Mouse (Mus musculus) midbrain, embryonic 16.5 days (tissue): Measurements from ENCODE around the gene Ffar4. TPM values are rescaled to one million over a fixed set of nuclear protein-coding genes. Genes with fewer than 3 reads are reported as not detected.

Source experiments
- ATAC-seq: fragments of 200-750 bp; cut with Nextera tagmentation; 2 replicates; pipeline ENCODE4 v1.8.0; 2017; ENCODE audit warnings: moderate TSS enrichment
- H3K27ac ChIP-seq: fragments of 300-500 bp; sonication (generic); 2 replicates; pipeline ENCODE4 v1.5.1; 2014; ENCODE audit warnings: mild to moderate bottlenecking, low read length, mixed read lengths
- H3K27me3 ChIP-seq: fragments of 300-500 bp; sonication (generic); 2 replicates; pipeline ENCODE4 v1.6.1; 2014; ENCODE audit warnings: low read depth, low read length, mixed read lengths; ENCODE audit not compliant: control insufficient read depth, insufficient read depth
- H3K36me3 ChIP-seq: fragments of 300-500 bp; sonication (generic); 2 replicates; pipeline ENCODE4 v1.6.1; 2014; ENCODE audit warnings: mild to moderate bottlenecking, low read length, moderate library complexity, mixed read lengths; ENCODE audit not compliant: control insufficient read depth, insufficient read depth
- H3K4me1 ChIP-seq: fragments of 300-500 bp; sonication (generic); 2 replicates; pipeline ENCODE4 v1.6.1; 2014; ENCODE audit warnings: mild to moderate bottlenecking, low read length, mixed read lengths; ENCODE audit not compliant: control insufficient read depth, insufficient read depth
- H3K4me2 ChIP-seq: fragments of 300-500 bp; sonication (generic); 2 replicates; pipeline ENCODE4 v1.6.1; 2014; ENCODE audit warnings: mild to moderate bottlenecking, low read length, mixed read lengths
- H3K4me3 ChIP-seq: fragments of 300-500 bp; sonication (generic); 2 replicates; pipeline ENCODE4 v1.5.1; 2014; ENCODE audit warnings: low read depth, mild to moderate bottlenecking, low read length, moderate library complexity, mixed read lengths
- H3K9ac ChIP-seq: fragments of 300-500 bp; sonication (generic); 2 replicates; pipeline ENCODE4 v1.6.1; 2014; ENCODE audit warnings: low read depth, low read length, mixed read lengths
- H3K9me3 ChIP-seq: fragments of 300-500 bp; sonication (generic); replicated peaks from 2 replicates; pipeline ENCODE4 v1.6.1; 2014; ENCODE audit warnings: mild to moderate bottlenecking, low read length, mixed read lengths; ENCODE audit not compliant: control insufficient read depth, poor library complexity, severe bottlenecking
- WGBS: fragments of 180-500 bp; shearing (Covaris S2); extraction: QIAGEN DNeasy Blood & Tissue Kit; methylation state at CpG from one replicate; pipeline ENCODE4 v1.1.7; 2014; 5-methylcytosine and 5-hydroxymethylcytosine counted together
- polyA plus RNA-seq: library from polyadenylated mRNA; unstranded; fragments of >200 nt; fragmentation: Nextera tagmentation; extraction: Ambion mirVana; gene quantifications from 2 replicates; pipeline ENCODE4 v1.2.1, GENCODE M21; 2015

Ffar4 gene
- polyA plus RNA-seq, 1 experiment from 2014 or later: 0.34 TPM

DNA sequence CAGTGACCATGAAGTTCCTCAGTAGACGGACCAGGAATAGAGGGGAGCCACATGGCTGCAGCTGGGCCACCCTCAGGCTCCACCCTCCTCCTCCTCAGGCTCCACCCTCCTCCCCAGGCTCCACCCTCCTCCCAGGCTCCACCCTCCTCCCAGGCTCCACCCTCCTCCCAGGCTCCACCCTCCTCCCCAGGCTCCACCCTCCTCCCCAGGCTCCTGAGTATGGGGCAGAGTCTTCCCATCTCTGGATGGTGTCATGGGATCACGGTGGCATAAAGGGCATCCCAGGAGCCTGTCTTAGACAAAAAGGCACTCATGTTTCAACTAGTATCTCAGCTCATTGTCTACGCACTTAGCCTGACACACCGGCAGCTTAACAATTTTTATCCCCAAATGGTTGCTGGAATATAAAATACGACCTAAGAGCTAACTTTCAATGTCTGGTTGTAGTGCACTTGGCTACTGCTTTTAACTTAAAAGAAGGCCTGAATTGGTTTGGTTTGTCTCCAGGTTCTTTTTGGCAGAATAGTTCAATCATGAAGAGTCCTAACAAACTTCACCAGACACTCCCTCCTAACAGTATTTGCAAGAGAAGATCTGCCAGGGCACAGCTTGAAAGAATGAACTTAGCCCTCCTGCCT, 23.4 kb downstream of the Ffar4 start:
- H3K4me1 ChIP-seq: no peaks in the 10 kb centered on the region

GRCm38 (mm10) chr19:38123921-38124320, 27.1 kb downstream of the Ffar4 start:
- H3K36me3 ChIP-seq: no peaks in the 10 kb centered on the region
- 33% methylated on average over 9 of the region's 9 CpGs for WGBS
- no peak for ATAC-seq
- H3K9ac ChIP-seq: no peak overlapping the region
- peak overlapping the region; percentile 65 for H3K4me3 ChIP-seq
- no peaks in the 10 kb centered on the region for H3K4me1 ChIP-seq
- no peak overlapping the region for H3K27ac ChIP-seq
- no peaks in the 10 kb centered on the region for H3K9me3 ChIP-seq
- H3K27me3 ChIP-seq: peaks cover 10% of the 10 kb centered on the region
- peak overlapping the region; percentile 82 for H3K4me2 ChIP-seq

More for the DNA sequence above, 23.4 kb downstream of the Ffar4 start:
- H3K9ac ChIP-seq: no peak overlapping the region
- H3K9me3 ChIP-seq: no peaks in the 10 kb centered on the region
- WGBS: 89% methylated on average over 5 of the region's 5 CpGs
- H3K4me3 ChIP-seq: no peak overlapping the region
- H3K4me2 ChIP-seq: no peak overlapping the region
- no peaks in the 10 kb centered on the region for H3K36me3 ChIP-seq
- peaks cover 10% of the 10 kb centered on the region for H3K27me3 ChIP-seq
- no peak for ATAC-seq
- H3K27ac ChIP-seq: no peak overlapping the region

DNA sequence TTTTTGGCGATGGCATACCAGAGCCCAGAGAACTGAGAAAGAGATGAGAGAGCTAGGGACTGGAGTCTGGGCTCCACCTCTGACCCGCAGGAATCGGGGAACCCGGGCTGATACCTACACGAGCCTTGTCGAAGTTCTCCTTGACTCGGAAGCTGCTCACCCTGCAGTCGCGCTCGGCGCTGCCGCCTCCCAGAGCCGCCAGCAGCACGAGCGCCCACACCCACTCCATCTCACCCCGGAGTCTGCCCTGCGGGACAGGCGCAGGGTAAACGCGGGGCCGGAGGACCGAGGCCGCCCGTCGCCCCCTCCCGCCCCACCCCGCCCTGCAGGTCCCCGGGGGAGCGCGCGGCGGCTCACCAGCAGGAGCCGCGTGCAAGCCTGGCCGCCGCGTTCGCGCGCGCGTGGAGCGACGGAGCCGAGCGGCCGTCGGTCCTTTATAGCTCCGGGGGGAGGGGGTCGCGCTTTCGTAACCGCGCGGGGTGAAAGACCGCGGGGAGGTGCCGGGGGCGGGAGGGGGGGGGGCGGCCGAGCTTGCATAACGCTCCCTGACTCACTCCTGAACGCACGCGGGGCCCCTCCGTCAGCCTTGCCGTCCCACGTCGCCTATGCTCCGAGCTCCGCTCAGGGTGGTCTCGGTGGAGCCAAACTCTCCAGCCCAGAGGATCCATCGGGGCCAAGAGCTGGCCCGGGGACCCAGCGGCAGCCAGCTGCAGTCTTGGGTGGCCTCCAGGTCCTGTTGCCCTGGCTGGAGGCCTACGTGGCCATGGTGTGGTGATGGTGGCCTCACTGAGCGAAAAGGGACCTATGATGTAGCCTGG, 27.7 kb downstream of the Ffar4 start:
- Histone ChIP-seq H3K9ac (peak overlapping the region; percentile 64), H3K4me3 (peak overlapping the region; percentile 65), H3K27ac (no peak overlapping the region), H3K36me3 (no peaks in the 10 kb centered on the region), H3K4me1 (no peaks in the 10 kb centered on the region), H3K4me2 (peak overlapping the region; percentile 82), H3K9me3 (no peaks in the 10 kb centered on the region), H3K27me3 (peaks cover 10% of the 10 kb centered on the region)
- under 1% methylated on average over 70 of the region's 77 CpGs for WGBS
- peak; percentile 88 for ATAC-seq

GRCm38 (mm10) chr19:38125219-38125610, 28.3 kb downstream of the Ffar4 start, which contains the start of gene Rbp4:
TSS of gene Rbp4 (minus strand) at chr19:38125281.
- Histone ChIP-seq H3K36me3 (no peaks in the 10 kb centered on the region), H3K4me2 (peak within 1 kb of the TSS; percentile 82), H3K9me3 (no peaks in the 10 kb centered on the region), H3K9ac (peak within 1 kb of the TSS; percentile 64), H3K4me1 (no peaks in the 10 kb centered on the region), H3K4me3 (peak within 1 kb of the TSS; percentile 65), H3K27ac (no peak within 1 kb of the TSS), H3K27me3 (peaks cover 10% of the 10 kb centered on the region)
- no peak for ATAC-seq
- 72% methylated on average over 6 of the region's 6 CpGs for WGBS

- H3K4me1 ChIP-seq: no peaks in the 10 kb centered on the region
- 75% methylated on average over 8 of the region's 8 CpGs for WGBS
- H3K4me2 ChIP-seq: no peak overlapping the region
- H3K36me3 ChIP-seq: no peaks in the 10 kb centered on the region
- no peak for ATAC-seq
- no peak overlapping the region for H3K4me3 ChIP-seq
- H3K27ac ChIP-seq: no peak overlapping the region
- H3K27me3 ChIP-seq: peaks cover 10% of the 10 kb centered on the region
- H3K9ac ChIP-seq: no peak overlapping the region
- no peaks in the 10 kb centered on the region for H3K9me3 ChIP-seq
Measured at GRCm38 (mm10) chr19:38126656-38127055, 29.8 kb downstream of the Ffar4 start.

GRCm38 (mm10) chr19:38132481-38132880, 35.6 kb downstream of the Ffar4 start, which contains the start of gene Pde6c:
TSS of gene Pde6c (plus strand) at chr19:38132781.
- no peak within 1 kb of the TSS for H3K4me3 ChIP-seq
- no peaks in the 10 kb centered on the region for H3K4me1 ChIP-seq
- no peaks in the 10 kb centered on the region for H3K9me3 ChIP-seq
- ATAC-seq: no peak
- H3K27me3 ChIP-seq: no peaks in the 10 kb centered on the region
- H3K4me2 ChIP-seq: no peak within 1 kb of the TSS
- no peak within 1 kb of the TSS for H3K9ac ChIP-seq
- WGBS: 71% methylated on average over 6 of the region's 6 CpGs
- no peaks in the 10 kb centered on the region for H3K36me3 ChIP-seq
- H3K27ac ChIP-seq: no peak within 1 kb of the TSS

GRCm38 (mm10) chr19:38133986-38134385, 37.1 kb downstream of the Ffar4 start:
- Histone ChIP-seq H3K9me3 (no peaks in the 10 kb centered on the region), H3K4me3 (no peak overlapping the region), H3K4me1 (no peaks in the 10 kb centered on the region), H3K27ac (no peak overlapping the region), H3K4me2 (no peak overlapping the region), H3K27me3 (no peaks in the 10 kb centered on the region), H3K9ac (no peak overlapping the region), H3K36me3 (no peaks in the 10 kb centered on the region)
- no peak for ATAC-seq
- 64% methylated on average over 11 of the region's 11 CpGs for WGBS

DNA sequence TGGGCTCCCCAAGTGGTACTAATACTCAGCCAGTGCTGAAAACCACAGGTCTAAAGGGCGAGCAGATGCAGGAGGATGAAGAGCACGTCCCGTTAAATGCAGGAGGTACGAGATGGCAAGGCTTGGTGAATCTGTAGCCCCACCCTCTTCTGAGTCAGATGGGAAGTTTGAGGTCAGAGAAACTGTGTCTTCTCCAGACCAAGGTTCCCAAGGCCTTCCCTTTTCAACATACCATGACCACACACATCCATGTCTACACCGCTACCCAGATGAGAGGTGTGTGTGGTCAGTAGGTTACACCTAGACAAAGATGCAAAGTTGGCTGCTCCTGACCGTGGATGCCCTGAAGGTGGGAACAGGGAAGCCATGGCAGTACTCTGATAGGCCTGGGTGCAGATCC, 37.9 kb downstream of the Ffar4 start:
- no peak overlapping the region for H3K9ac ChIP-seq
- H3K9me3 ChIP-seq: no peaks in the 10 kb centered on the region
- no peak overlapping the region for H3K27ac ChIP-seq
- no peaks in the 10 kb centered on the region for H3K27me3 ChIP-seq
- WGBS: 94% methylated on average over 6 of the region's 6 CpGs
- no peak overlapping the region for H3K4me2 ChIP-seq
- ATAC-seq: no peak
- H3K36me3 ChIP-seq: no peaks in the 10 kb centered on the region
- H3K4me1 ChIP-seq: no peaks in the 10 kb centered on the region
- no peak overlapping the region for H3K4me3 ChIP-seq
